Mouse (Mus musculus) urinary bladder, postnatal 36 days (tissue): ENCODE measurements at regions not wholly inside any gene's neighbourhood (a gene's known extent, or its start where the extent isn't known, plus 50 kb on each side); places are given as distances from the start of the nearest gene placed in this dataset.

Experiments
- DNase-seq, 2 experiments: peaks; one replicate each; pipeline ENCODE4 v3.0.0; 2022; ENCODE audit warnings: low spot score in 2 of 2, mixed read lengths in 1 of 2

- DNase-seq, result no peak
Observed at GRCm38 (mm10) chr10:111419375-111420194, 53.4 kb upstream of the Nap1l1 start.

GRCm38 (mm10) chr10:111420195-111420838 lies 52.7 kb upstream of the Nap1l1 start:
- DNase-seq, result no peak

- DNase-seq, result no peak
Observed at GRCm38 (mm10) chr10:111422057-111422456, 51.0 kb upstream of the Nap1l1 start.

GRCm38 (mm10) chr10:111422649-111423048 lies 50.4 kb upstream of the Nap1l1 start:
- peak; percentile 12 to 14 for DNase-seq
